Mouse (Mus musculus) left cerebral cortex, adult 9 months (tissue): ENCODE data around the gene Lrrc17.
"Not testable (repeated sequence)": the region's sequence is repeated elsewhere in the genome, so short reads cannot be mapped to it uniquely, and the experiment has no call there.

Source experiments
- DNase-seq, 2 experiments: peaks; one replicate each; pipeline ENCODE4 v3.0.0; 2022; ENCODE audit warnings: low spot score in 2 of 2

Lrrc17 gene

GRCm38 (mm10) chr5:21532921-21533320, 10.4 kb upstream of the Lrrc17 start:
- DNase-seq: no peak

DNA sequence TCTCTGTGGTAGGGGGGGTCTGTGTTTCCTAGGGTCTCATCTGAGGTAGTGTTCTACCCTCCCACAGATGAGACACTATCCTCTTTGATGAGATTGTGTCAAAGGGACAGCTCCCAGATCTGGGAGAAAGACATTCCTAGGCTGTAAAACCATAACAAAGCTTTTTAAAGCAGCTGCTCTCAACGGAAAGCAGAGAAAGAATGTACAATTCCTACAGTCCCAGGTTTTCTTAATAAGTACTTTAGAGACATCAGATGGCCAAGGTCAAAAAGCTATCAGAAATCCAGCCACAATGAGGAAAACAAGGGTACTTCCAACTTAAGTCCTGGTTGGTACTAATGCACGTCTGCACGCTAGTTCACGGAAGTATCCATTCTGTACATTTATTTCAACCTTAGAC, 1.1 kb upstream of the Lrrc17 start:
- no peak for DNase-seq

DNA sequence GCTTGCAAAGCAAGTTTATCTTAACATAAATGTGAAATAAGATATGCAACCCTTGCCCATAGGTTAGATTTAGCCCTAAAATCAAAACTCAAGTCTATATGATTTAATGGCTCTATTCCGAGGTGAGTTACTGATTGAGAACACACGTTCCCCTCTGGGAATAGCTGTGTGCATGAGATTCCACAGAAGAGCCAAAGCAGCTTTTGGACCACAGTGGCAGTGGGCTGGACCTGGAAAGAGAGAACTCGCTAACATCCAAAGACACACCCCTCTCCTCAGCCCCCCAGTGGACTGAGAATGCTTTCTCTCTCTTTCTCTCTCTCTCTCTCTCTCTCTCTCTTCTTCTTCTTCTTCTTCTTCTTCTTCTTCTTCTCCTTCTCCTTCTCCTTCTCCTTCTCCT, 1.5 kb downstream of the Lrrc17 start:
- DNase-seq: no peak

DNA sequence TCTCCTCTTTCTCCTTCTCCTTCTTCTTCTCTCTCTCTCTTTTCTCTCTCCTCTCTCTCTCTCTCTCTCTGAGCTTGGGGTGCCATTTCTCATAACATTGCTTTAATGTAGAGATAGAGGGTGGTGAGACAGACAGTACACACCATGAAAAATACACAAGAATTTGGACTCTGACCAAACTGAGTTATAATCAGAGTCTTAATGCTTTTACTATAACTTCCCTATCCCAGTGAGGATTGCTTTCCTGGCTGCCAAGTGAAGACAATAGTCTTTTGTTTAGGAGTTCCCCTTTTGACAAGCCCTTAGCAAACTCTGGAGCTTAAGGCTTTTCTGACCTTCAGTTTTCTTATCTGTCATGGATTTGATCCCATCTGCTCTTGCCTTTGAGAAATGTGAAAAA, 1.9 kb downstream of the Lrrc17 start:
- no peak for DNase-seq

- DNase-seq: no peak
These were observed 2.4 kb downstream of the Lrrc17 start for GRCm38 (mm10) chr5:21545786-21546185.

- no peak for DNase-seq
These were observed 3.6 kb downstream of the Lrrc17 start for GRCm38 (mm10) chr5:21547005-21547404.

DNA sequence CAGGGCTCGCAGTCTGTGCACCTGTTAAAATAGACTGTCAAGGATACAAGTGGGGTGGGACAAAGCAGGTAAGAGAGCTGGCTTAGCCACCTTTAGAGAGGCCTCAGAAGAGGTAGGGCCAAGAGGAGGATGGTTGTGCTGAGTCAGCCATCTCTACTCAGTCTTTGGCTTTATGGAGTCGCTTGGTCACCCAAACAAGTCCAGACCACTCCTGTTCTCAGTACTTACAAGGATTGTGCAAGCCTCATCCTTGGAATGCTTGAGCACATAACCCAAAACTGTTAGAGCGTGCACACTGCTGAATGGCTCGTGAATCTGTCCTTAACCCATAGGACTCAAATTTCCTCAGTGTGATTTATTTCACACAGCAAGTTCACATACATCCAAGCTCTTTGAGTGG, 10.3 kb downstream of the Lrrc17 start:
- DNase-seq: no peak

GRCm38 (mm10) chr5:21554732-21555131, 11.4 kb downstream of the Lrrc17 start:
- DNase-seq: no peak

DNA sequence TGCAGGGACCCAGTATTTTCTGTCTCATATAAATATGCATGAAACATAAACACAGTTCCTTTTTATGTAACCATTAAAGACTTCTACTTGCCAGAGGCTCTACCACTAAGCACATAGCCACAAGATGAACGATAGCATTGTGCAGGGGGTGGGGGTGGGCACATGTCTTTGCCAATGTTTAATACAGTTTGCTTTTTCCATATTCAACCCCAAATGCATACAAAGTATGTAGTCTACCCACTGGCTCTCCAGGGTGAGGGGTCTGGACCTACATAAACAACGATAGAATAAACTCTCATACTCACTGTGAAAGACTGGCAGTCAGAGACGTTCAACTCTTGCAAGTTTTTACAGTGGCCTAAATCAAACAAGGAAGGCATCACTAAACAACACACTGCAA, 13.1 kb downstream of the Lrrc17 start:
- DNase-seq: no peak

DNA sequence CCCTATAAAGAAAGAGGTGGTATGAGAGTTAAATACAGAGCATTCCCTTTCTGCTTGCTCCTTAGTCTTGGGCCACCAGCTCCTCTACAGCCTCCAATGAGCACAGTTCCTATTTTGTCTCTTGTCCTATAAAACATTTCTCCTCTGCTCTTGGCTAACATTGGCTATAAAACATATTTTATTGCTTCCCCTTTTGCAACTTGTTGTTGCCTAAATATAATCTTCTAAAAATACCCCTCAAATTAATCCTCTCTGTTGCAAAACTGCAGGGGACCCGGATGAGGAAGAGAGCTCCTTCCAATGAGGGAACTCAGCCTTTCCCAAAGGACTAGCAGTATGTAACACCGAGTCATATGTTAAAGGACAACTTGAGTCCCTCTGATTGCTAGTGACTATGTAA, 20.6 kb downstream of the Lrrc17 start:
- no peak for DNase-seq

DNA sequence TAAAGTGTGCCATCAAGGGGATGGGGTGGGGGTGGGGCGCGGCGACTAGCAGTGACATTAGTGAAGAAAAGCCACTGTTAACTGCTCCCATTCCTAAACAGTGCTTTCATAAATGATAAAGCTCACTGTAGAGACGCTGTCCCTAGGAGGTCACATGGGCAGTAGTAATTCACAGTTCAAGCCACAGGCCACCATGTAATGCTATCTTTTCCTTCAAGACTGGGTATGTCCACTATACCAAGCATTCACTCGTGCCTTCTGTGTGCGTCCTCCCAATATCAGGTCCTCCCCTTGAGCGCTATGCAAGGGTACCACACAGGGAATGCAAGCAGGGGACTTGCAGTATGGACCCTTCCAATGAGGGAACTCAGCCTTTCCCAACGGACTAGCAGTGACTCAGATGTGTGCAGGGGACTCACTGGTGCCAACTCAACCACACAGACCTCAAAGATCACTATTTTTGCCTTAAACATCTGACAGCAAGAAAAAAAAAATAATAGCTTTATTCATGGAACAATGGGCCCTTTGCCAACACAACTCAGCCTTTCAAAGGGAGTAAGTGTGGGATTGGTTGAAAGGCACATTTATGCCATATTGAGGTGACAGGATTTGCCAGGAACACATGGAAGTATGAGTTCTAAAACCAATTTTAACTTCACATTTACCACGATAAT, 22.2 kb downstream of the Lrrc17 start:
- DNase-seq: peak in 1 of 2 experiments; percentile 24

- DNase-seq: no peak
These were observed 24.4 kb downstream of the Lrrc17 start for GRCm38 (mm10) chr5:21567784-21568183.

DNA sequence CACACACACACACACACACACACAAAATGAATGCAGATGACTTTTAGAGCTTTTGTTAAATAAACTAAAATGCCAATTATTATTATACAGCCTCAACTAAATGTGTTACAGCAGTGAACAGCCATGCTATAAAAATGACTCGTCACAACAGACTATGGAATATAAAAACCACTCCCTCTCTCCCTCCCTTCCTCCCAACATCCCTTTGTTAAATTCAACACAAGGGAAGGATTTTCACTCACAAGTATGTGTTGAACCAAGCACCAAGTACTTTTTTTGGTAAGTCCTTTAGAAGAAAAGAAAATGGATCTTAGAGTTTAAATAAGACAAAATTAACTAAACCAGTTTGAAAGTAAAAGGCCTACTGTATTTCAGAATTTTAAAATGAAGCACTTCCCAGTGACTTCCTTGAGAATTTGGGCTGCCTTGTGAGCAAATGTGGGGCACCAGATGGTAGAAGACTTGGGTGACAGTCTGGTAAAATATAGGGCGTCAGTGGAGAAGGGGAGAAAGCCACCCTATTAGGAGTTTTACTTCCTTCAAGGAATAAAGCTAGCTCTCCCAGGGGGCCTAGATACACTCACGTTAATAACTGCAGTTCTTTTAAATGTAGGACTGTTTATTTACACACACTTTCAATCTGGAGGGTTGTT, 29.5 kb downstream of the Lrrc17 start:
- no peak for DNase-seq

DNA sequence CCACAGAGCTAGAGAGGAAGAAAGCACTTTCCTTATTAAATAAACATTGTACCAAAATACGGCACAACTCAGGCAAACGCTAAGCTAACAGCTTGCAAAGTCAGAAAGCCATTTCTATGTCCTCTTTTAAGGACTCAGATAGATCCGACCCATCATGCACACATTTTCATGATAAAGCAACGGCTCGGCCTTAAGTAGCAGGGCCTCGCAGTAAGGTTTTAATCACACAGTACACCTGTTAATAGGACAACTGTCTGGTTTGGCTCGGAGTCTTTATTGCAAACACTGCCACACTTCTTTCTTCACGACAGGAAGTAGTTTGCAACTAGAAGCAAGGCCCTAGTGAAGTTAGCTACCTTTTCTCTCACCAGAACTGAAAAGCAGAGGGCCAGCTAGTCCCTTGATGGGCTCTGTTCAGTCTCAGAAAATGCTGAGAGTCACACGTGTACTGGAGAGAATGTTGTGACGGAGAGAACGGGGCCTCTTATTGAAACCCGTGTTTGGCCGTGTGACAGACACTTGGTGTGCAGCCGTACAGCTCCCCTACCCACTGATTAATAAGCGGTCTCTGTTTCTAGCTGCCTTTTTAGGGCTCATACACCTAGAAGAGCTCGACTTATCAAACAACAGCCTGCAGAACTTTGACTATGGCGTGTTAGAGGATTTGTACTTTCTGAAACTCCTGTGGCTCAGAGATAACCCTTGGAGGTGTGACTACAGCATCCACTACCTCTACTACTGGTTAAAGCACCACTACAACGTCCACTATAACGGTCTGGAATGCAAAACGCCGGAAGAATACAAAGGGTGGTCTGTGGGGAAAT, 31.2 kb downstream of the Lrrc17 start:
- no peak for DNase-seq

GRCm38 (mm10) chr5:21575210-21575550, 31.8 kb downstream of the Lrrc17 start:
- DNase-seq: no peak

- no peak for DNase-seq
These were observed 34.8 kb downstream of the Lrrc17 start for GRCm38 (mm10) chr5:21578136-21578535.

DNA sequence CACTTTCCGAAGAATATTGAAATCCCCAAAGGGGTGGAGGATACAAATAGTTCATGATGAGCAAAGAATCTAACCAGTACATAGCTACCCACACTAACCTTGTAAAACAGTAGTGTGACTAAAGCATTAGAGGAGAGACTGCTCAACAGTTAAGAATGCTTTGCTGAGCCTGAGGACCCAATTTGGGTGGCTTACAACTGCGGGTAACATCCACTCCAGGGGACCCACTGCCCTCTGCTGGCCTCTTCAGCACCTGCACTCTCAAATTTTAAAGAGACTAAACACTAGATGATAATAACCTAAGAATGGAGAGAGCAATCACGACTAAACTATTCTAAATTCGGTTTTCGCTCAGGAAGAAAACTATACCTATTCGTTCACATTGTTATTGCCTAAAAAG, 43.4 kb downstream of the Lrrc17 start:
- DNase-seq: no peak

- no peak for DNase-seq
These were observed 44.3 kb downstream of the Lrrc17 start for GRCm38 (mm10) chr5:21587683-21588082.

DNA sequence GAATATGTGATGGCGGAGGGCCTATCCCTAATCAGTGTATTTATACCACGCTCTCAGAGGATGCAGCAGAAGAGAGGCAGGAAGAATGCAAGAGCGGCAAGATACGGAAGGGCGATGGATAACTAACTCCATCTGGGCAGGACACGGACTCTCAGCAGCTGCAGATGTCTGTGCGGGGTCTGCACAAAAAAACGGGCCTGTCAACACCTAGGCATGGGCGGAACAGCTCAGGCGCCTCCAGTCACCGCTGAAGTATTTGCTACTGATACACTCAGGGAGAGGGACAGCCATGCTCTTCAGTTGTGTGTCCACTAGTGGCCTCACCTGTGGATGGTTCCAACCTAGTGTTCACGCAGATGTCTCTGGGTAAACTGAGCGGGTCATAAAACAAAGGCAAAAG, 44.9 kb downstream of the Lrrc17 start:
- DNase-seq: no peak

- no peak for DNase-seq
These were observed 48.7 kb downstream of the Lrrc17 start for GRCm38 (mm10) chr5:21592106-21592505.

- DNase-seq: no peak
These were observed 49.9 kb downstream of the Lrrc17 start for GRCm38 (mm10) chr5:21593201-21593709.

GRCm38 (mm10) chr5:21599536-21599935, 56.2 kb downstream of the Lrrc17 start:
- not testable (repeated sequence) for DNase-seq

- no peak for DNase-seq
These were observed 56.6 kb downstream of the Lrrc17 start for GRCm38 (mm10) chr5:21599961-21600360.
